Mouse (Mus musculus) lung, adult 2 months (tissue): Measurements from ENCODE around the gene Wwc2.

ENCODE experiments used
- CTCF ChIP-seq: fragments of 200-500 bp; IDR thresholded peaks from 2 replicates; pipeline ENCODE4 v1.5.1; 2011; ENCODE audit warnings: mild to moderate bottlenecking, low read length, control low read depth; ENCODE audit not compliant: insufficient read depth
- POLR2A ChIP-seq: fragments of 200-500 bp; IDR thresholded peaks from 2 replicates; pipeline ENCODE4 v1.6.1; 2011; ENCODE audit warnings: low read depth, mild to moderate bottlenecking, control low read depth, low read length, borderline replicate concordance; ENCODE audit errors: extremely low read depth

DNA sequence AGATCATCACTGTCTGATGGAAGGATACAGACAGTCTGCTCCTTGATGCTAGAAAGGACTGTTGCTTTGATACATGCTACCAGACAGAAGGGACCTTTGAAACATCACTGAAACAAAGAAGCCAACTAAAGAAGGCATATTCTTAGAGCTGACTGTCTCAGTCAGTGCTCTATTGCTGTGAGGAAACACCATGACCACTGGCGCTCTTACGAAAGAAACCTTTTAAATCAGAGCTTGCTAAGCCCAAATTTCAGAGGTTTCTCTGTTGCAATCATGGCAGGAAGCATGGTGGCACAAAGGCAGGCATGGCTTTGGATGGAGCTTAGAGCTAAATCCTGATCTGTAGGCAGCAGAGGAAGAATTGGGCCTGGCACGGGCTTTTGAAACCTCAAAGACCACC, 98.3 kb downstream of the Wwc2 start:
- TF ChIP-seq CTCF (no peak), POLR2A (no peak)
